Mouse (Mus musculus) C2C12 (cell line): ENCODE measurements around the gene Hdac7.

Experiments
- CEBPB ChIP-seq: IDR thresholded peaks from one replicate; pipeline ENCODE4 v1.6.1; 2011; ENCODE audit warnings: low read depth, mild to moderate bottlenecking, control low read depth, moderate library complexity
- CTCF ChIP-seq: IDR thresholded peaks from one replicate; pipeline ENCODE4 v1.5.1; 2011; ENCODE audit not compliant: control insufficient read depth, insufficient read depth, insufficient read length
- FOSL1 ChIP-seq: IDR thresholded peaks from one replicate; pipeline ENCODE4 v1.8.0; 2011; ENCODE audit warnings: mild to moderate bottlenecking, low read length; ENCODE audit not compliant: poor library complexity, insufficient read depth, severe bottlenecking
- MYOD1 ChIP-seq: IDR thresholded peaks from one replicate; pipeline ENCODE4 v1.6.1; 2011; ENCODE audit warnings: low read depth; ENCODE audit not compliant: control insufficient read depth, insufficient read length
- MYOG ChIP-seq: IDR thresholded peaks from one replicate; pipeline ENCODE4 v1.6.1; 2011; ENCODE audit not compliant: control insufficient read depth, insufficient read length; ENCODE audit errors: extremely low read depth
- USF1 ChIP-seq: IDR thresholded peaks from one replicate; pipeline ENCODE4 v1.6.1; 2011; ENCODE audit warnings: low read depth, mild to moderate bottlenecking, control low read depth, moderate library complexity

DNA sequence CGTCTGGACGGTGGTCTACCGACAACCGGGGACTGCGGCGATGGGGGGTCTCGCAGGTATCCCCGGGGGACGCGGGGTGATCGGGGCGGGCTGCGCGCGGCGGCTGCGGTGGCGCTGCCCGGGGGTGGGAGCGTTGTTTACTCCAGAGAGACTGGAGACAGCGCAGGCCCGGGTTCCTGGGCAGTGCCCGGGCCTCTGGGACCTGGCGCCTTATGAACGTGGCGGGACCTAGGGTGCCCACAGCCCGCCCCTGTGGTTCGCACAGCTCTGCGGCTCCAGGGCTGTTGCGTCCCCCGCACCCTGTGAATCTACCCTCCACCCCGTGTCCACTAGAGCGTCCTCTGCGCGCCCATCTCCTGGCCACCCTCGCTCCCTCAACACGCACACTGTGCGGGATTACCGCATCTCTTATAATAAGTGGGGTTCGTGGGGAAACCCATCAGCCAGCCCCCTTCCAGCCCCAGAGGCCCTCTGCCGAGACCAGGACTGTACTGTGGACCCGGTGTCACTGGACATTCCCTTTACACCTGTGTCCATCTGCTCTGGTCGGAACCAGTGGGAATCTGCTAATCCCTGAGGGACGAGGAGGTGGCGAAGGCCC is 59.6 kb downstream of the Hdac7 start:
- TF ChIP-seq CTCF (no peak), USF1 (no peak), FOSL1 (no peak), MYOD1 (no peak), CEBPB (no peak), MYOG (no peak)
